Mouse (Mus musculus) c-Kit-positive CD71-positive TER-119-negative erythroid progenitor cells, embryonic 14.5 days (primary cell): Measurements from ENCODE around the gene Arhgap29.

ENCODE experiments used
- DNase-seq: peaks from one replicate; pipeline ENCODE4 v3.0.0-alpha.2; 2013; ENCODE audit warnings: low read depth

The Arhgap29 gene

DNA sequence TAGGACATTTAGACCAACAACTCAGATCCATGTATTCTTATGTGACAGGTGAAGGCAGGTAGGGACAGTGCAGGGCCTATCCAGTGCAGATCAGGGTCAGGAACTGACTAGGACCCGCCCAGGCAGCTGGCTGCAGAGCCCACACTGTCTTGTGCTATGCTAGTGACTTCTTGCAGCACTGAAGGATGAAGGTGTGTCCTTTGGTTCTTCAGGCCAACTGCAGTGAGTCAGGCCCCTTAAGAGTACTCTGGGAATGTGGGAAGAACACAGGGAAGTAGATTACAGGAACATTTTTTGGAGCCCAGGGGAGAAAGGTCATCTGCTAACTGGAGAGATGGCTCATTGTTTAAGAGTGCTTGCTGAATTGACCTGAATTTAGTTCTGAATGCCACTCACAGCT lies 60.1 kb downstream of the Arhgap29 start:
- DNase-seq: no peak

DNA sequence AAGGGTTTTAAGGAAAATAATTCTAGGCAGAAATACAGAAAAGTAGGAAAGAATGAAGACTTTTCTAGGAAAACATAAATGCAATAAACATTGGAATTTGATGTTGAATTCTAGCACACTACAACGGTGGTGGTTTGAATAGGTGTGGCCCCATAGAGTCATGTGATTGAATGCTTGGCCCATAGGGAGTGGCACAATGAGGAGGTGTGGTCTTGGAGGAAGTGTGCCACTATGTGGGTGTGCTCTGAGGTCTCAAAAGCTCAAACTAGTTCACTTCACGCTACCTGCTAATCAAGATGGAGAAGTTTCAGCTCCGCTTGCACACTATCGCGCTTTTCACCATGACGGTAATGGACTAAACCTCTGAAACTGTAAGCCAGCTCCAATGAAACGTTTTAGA lies 66.1 kb downstream of the Arhgap29 start:
- no peak for DNase-seq

DNA sequence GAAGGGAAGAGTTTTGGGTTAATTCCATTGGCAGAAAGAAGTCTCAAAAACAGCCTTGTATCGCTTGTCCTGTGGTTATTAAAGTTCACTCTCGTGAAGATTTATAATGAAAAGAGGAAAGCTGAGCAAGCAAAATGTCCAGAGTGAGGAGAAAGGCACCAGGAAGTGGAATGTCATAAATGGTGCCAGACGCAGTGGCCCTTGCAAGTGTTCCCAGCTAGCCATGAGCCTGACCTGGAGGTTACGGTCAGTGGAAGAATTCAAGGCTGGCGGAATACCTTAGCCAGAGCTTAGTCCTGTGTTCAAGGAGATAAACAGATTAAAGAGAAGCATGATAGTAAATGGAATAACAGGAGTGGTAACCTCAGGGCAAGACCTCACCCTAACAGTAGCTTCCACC lies 66.8 kb downstream of the Arhgap29 start:
- DNase-seq: no peak

DNA sequence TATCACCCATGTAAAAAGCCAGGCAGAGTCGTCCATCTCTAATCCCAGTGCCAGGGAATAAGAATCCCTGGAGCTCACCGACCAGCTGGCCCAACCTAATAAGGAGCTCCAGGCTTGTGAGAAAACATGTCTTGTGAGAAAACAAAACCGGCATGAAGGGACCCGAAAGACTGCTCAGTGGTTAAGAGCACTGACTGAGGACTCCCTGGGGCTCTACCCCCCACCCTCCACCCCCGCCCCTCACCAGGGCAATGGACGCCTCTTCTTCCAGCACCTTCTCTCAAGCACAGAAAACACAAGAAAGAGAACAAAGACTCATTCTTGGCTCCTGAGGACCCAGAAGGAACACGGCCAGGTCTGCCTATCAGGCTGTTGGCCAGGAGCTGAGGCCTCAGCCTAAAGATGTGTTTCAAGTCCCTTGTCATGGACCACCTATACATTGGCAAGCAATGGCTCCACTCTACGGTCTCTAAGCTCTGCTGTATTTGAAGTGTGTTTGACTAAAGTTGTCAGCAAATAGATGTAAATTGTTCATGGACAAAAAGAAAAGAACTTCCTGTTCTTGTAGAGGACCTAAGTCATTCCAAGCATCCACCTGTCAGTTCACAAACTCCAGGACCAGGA lies 68.8 kb downstream of the Arhgap29 start:
- no peak for DNase-seq

DNA sequence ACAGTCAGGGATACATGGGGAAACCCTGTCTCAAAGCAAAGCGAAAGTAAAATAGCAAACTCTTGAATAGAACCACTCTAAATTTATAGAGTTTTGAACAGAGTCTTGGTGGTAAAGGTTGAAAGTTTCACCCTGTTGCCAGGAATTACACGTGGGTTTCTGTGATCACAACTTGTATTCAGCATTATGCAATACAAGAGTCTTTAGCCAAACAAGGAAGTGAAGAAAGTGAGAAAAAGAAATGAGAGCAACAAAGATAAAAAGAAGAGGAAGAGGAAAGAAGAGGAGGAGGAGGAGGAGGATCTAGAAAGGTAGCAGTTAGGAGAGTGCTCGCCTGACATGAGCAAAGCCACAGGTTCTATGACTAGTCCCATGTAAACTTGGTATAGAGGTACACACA lies 70.0 kb downstream of the Arhgap29 start:
- DNase-seq: no peak

DNA sequence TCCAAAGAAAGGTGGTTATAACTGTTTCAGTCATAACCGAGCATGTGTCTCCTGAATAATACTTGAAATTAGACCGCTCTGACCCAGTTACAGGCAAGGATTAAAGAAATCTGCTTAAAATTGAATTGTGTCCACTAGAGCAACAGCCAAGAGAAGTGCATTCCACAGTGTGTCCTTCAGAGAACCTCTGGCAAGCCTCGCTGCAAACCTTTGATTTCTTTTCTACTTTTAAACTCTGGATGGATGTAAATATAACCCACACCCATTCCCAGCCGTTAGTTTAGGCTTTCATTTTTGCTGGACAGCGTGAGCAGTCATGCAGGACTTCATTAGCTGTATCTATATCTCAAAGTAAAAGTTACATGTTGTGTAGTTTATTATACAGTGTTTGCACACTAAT lies 74.3 kb downstream of the Arhgap29 start:
- DNase-seq: no peak

DNA sequence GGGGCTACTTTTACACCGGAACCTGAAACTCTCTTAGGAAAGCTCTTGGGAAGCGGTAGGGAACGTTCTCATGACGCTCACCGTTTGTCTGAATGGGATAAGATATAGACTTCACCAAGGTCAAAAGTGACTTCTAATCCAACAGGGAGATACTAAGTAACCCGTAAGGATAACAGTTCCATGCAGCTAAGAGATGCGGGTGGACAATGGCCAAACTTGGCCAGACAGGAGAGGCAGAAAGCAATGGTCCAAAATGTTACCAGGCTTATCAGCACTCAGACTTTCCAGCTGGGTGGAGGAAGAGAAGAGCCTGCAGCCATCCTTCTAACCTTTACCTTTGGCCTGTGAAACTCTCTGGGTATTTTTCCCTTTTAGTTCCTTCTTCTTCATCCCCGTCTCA lies 75.4 kb downstream of the Arhgap29 start:
- DNase-seq: no peak

DNA sequence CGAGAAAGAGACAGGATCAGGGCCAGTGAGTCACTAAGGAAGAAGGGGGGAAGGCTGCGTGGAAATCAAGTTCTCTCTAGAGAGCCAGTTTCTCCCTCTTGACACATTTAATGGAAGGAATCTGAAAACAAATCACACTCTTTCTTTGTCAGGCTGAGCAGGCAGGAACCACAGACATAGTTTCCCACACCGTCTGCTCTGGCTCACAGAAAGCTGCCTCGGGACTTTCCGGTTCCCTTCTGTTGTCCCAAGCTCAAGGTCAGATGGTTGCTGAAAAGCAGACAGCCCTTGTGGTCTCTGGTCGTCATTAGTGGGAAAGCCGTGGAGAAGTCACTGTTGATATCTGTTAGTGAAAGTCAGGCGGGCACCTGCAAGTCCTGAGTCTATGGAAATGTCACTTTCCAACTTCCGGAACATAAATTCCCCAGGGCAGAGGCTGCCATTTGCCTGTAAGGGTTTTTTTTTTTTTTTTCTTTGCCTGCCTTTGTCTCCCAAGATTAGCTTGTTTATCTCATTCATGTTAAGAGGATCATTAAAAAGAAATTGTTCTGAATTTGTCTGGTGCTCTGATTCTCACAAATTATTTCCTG lies 81.0 kb downstream of the Arhgap29 start:
- DNase-seq: no peak

DNA sequence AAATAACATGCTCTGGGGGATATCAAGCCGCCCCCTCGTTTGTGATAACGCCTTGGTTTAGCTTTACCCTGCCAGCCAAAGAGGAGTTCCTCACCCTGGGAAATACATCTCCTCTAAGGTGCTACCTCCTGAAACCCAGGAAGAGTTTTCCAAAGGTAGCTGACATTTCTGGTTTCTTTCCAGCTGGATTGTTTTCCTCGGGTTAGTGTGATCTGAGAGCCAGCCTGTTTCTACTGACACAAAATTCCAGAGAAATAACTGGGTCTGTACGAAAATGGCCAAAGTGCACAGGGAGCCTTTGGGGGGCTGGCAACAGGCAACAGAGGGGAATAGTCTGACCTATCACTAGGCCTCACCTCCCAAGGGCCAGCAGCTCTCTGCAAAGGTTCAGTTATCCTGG lies 81.9 kb downstream of the Arhgap29 start:
- DNase-seq: no peak

DNA sequence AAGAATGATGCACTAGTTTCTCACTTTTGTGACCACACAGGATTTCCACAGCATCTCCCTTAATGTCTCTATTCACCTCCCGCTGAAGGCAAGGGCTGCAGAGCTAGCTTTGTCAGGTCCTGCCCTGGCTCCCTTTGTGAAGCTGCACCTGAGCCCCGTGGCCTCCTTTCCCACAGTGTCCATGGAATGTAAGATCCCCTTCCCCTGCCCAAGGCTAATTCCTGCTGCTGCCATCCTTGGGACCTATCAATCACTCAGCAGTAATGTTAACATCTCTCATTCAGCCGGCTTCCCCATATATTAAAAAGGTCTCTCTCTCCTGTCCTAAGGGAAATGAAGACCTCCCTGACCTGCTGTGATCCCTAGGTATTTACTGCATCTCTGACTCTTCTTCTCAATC lies 82.8 kb downstream of the Arhgap29 start:
- DNase-seq: no peak

DNA sequence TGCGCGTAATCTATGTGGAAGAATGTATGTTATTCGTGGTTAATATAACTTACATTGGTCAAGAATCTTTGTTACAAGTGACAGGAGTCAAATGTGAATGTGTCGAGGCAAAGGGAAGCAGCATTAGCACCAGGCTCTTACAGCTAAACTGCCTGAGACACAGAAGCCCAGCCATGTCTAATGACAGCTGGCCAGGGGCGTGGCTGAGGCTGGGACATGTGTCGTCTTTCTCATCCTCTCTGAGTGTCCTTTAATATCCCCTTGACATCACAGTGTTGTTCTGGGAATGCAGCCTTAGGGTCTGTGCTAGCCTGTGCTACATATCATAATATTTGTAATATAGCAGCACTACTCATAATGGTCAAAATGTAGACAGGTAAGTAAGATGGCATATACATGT lies 88.2 kb downstream of the Arhgap29 start:
- no peak for DNase-seq

DNA sequence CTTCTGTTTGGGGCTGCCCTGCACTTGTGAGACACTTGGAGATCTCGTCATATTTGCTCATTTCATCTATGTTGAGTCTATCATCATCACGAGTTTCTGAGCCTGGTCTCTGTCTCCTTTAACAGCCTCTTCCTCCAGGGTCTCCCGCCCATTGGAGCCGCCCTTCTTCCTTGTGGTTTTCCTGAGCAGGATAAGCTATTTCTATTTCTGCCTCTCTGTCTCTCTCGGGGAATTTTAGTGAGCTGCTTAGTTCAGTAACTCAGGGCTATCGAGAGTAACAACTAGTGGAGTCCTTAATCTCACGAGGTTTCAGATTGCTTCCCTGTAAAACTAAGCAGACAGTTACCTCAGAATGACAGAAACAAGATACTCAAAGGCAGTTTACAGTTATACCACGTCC lies 90.8 kb downstream of the Arhgap29 start:
- no peak for DNase-seq

DNA sequence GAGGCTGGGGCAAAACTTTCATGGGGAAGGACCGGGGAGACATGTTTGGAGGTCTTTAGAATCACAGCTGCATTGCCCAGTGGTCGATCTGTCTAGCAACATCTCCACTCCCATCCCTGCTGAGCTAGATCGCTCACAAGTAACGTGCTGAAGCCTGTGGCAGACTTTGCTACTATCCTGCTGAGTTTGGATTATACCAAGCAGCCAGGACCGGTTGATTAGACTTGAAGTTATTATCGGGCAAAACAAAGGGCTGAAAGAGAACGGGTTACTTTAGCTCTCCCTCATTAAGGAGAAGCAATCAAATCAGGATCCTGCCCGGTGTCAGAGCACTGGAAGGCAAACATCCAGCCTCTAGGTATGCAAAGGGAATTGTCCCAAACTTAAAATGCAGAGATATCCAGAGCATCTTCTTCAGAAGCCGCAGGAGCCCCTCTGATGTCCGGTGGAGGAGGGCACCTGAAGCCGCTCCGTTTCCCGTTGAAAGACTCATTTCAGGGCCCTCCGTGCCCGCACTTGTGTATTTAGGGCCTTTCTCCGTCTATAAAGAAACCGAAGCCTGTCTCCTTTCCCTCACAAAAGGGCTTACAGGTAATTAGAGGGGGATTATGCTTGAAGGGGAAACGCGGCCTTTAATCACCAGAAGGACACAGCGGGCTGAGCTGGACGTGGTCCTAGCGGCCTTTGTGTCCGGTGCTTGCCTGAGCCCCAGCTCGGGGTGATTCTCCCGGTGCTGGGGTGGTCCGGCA lies 91.6 kb downstream of the Arhgap29 start, which contains the start of gene Abca4:
Gene Abca4 (plus strand): TSS at position 645 of the 749 bp plus-strand sequence.
- DNase-seq: no peak

DNA sequence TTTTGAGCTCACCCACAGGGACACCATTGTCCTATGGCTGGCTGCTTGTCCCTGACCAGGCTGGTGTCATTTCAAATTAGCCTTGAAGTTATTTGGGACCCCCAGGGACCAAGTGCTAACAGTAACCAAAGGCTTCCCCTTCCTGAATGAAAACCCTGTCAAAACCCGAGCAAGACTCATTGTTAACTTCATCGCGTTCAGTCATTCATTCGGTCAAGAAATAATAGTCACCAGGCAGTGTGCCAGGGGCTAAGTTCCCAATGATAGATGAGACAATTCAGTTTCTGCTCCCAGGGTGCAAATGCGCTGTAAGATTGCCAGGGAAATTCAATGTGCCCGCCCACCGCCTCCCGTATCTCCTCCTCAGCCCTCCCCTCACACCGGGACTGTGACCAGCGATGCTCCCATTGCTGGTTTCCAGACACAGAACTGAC lies 93.9 kb downstream of the Arhgap29 start:
- no peak for DNase-seq

DNA sequence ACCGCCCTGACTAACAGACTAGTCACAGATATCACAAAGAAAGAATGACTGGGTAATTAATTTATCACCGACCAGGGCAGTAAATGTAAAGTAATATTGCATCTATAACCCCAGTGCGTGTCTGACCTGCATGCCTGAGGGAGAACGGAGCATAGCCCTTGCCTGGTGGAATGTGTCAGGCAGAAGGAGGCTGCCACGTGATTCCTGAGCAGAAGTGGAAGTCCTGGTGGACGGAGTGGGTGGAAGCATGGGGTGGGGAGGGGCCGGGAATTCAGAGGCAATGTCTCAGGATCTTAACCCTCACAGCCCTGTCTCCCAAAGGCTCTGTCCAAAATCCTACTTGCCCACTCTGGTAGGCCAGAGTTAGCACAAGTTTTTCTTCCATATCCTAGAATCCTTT lies 95.1 kb downstream of the Arhgap29 start:
- no peak for DNase-seq

DNA sequence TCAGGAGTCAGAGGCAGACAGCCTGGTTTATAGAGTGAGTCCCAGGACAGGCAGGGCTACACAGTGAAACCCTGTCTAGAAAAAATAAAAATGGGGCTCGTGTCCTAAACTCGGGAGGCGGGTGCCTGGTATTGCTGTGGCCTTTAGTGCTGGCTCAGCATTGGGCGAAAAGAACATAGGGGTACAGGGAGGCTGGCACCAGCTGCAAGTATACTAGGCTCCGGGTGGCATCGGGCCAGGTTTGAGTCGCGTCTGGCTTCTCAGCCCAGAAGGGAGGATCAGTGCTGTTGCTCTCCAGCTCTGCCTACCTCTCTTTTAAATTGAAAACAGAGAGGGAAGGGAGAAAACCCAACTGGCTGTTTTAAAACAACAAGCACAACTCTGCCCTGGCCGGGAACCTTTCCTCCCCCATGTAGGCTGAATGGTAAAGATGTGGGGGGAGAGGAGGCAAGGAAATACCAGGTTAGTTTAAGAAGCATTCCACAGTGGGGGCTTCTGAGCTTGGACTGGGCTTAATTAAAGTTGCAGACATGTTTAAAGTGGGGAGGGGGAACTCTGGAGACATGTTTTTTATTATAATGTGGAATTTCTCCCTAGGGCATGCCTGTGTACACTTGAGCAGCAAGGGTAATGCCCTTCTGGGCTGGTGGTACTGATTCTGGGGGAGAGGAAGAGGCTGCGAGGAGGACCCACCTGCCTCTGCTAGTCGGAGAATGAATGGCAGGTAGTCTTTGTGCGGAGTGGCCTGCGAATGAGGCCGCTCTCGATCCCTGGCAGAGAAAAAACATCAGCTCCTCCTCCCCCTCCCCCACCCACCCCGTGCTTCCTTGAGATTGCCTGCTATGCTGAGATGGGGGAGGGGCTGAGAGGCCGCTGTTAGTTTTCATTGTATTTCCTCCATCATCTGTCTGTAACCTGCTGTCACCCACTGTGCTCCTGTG lies 95.8 kb downstream of the Arhgap29 start:
- DNase-seq: no peak

DNA sequence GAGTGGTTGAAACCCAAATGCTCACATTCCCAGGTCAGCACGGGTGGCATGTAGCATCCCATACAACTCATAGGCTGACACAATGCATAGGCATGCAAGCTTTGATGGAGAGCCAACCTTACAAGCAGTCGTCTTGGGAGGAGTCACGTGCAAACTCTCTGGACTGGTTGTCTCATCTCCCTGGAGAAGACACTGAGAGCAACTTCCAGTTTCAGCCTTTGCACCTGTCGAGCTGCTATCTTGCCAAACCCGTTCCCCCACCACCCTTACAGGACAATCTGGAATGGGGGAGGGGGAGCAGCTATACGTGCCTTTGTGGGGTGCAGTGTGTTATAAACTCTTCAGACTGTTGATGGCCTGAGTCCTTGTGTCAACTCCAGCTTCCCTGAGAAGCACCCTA lies 96.8 kb downstream of the Arhgap29 start:
- DNase-seq: no peak

DNA sequence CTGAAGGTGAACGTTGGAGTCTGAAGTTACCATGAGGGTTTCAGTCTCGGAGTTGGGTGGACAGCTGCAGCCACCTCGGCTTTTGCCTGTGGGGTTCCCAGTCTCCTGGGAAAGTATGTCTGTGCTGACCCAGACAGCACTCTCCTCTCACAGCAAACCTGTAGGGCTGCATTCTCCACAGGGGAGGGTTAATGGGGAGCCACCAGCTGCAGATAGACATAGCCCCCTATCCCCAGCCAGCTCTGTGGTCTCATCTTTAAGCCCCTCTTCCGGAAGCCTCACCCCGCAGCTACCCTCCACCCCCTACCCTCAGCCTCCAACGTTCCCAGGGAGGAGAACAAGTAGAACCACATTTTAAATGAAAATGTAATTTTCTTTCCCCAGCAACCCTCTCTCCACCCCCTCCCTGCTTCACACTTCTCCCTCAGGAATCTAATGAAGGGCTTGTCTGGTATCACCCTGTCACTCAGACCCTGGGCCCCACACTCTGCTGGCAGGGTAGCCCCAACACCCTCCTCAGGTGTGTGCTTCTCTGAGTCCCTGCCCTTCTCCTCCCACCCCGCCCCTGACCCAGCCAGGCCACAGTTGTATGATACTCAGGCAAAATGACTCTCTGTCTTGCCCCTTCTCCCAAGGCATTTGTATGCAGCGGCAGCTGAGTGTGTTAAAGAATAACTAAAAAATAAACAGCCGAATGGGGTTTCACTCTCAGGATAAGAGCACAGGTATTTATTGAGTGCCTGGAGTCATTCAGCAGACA lies 106.3 kb downstream of the Arhgap29 start:
- no peak for DNase-seq

DNA sequence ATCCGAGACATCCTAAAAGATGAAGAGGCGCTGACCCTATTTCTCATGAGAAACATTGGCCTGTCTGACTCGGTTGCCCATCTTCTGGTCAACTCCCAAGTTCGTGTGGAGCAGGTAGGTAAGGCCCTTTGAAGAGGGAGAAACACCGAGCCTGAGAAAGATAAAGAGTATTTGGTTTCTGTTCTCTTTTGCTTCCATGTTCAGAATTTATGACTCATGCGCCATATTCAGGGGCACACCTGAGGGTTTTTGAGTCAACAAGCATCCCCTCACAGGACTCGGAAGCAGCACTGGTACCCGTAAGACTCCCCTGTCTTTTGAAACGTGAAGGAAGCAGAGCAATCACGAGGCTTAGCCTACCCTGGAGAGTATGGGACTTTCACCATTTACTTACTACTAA lies 110.2 kb downstream of the Arhgap29 start:
- DNase-seq: no peak

DNA sequence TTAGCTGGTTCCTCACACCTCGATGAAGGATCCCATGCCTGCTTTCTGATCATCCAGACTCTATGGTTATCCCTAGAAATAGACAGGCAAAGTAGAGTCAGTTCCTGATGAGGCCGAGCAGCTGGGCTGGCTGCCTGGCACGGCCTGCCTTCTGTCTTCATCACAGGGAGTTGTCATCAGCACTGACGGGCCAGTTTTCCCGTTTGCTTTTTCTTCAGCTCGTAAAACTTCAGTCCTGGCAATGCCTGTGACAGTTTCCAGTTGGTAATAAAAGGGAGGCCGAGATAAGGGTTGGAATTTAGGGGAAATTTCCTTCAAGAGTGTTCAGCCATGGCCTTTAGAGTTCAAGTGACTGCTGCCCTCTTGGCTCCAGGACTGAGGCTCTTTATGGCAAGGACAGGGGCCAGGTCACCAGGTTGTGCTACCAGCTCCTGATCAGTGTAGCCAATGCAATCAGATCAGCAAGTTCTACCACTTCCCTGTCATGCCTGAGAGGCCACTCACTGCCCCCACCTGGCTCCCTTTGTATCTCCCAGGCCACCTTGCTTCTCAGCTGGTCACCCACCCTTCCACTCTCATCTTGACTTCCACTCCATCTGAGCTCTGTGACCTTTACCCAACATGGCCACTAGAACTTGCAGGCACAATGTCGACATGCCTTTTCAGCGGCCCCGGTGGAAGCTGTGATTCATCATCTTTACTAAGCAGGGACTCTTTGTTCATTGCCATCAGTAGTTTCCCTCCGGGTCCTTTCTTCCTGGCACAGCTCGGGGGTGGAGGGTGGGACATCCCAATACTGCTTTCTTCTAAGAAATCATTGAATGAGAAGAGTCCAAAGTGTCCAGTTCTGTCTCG lies 112.4 kb downstream of the Arhgap29 start:
- no peak for DNase-seq
